Comparison of ENCODE assay signal across 1 mouse cellular context in genomic region chr17:3083886-3084550, GRCm38 (mm10).
TF ChIP-seq lines count a peak whose summit lies in the region.

No protein-coding gene starts in this region.

TF ChIP-seq in MEL, 35 proteins besides CTCF, POLR2A, EP300 and RAD21 (continued from another document):
- TF ChIP-seq ZNF384 (IDR thresholded peaks at IDR 0.05; ENCODE audit: low read depth, low read length) (peak; percentile 71), GABPA (IDR thresholded peaks at IDR 0.05; ENCODE audit: low read depth, low read length) (no peak), ZKSCAN1 (IDR thresholded peaks at IDR 0.05; ENCODE audit: low read depth, low read length) (no peak), HCFC1 (IDR thresholded peaks at IDR 0.05; ENCODE audit: low read depth, low read length) (peak; percentile 88), MAZ (IDR thresholded peaks at IDR 0.05; ENCODE audit: low read depth, low read length) (no peak), RCOR1 (IDR thresholded peaks at IDR 0.05; ENCODE audit: low read depth, low read length) (no peak)
